Mouse (Mus musculus) liver, embryonic 16.5 days (tissue): ENCODE data around the gene Lins1. TPM values are rescaled to one million over a fixed set of nuclear protein-coding genes. Genes with fewer than 3 reads are reported as not detected.

Experiments
- ATAC-seq: fragments of 200-750 bp; cut with Nextera tagmentation; 2 replicates; pipeline ENCODE4 v1.8.0; 2017; ENCODE audit warnings: low read depth, mild to moderate bottlenecking, moderate number of reproducible peaks, moderate library complexity
- H3K27ac ChIP-seq: fragments of 300-500 bp; sonication (generic); 2 replicates; pipeline ENCODE4 v1.5.1; 2014; ENCODE audit warnings: mild to moderate bottlenecking, low read length
- H3K27me3 ChIP-seq: fragments of 300-500 bp; sonication (generic); 2 replicates; pipeline ENCODE4 v1.6.1; 2014; ENCODE audit warnings: low read depth, low read length, mixed read lengths; ENCODE audit not compliant: control insufficient read depth, insufficient read depth
- H3K36me3 ChIP-seq: fragments of 300-500 bp; sonication (generic); 2 replicates; pipeline ENCODE4 v1.6.1; 2014; ENCODE audit warnings: mild to moderate bottlenecking; ENCODE audit not compliant: control insufficient read depth, insufficient read depth
- H3K4me1 ChIP-seq: fragments of 300-500 bp; sonication (generic); 2 replicates; pipeline ENCODE4 v1.6.1; 2014; ENCODE audit warnings: low read depth, low read length, mixed read lengths; ENCODE audit not compliant: control insufficient read depth
- H3K4me2 ChIP-seq: fragments of 300-500 bp; sonication (generic); 2 replicates; pipeline ENCODE4 v1.6.1; 2014; ENCODE audit warnings: low read depth, low read length, mixed read lengths
- H3K4me3 ChIP-seq: fragments of 300-500 bp; sonication (generic); 2 replicates; pipeline ENCODE4 v1.5.1; 2014; ENCODE audit warnings: low read depth, mild to moderate bottlenecking, low read length
- H3K9ac ChIP-seq: fragments of 300-500 bp; sonication (generic); 2 replicates; pipeline ENCODE4 v1.6.1; 2014; ENCODE audit warnings: low read depth, low read length
- H3K9me3 ChIP-seq: fragments of 300-500 bp; sonication (generic); replicated peaks from 2 replicates; pipeline ENCODE4 v1.6.1; 2016; ENCODE audit warnings: low read length; ENCODE audit not compliant: control insufficient read depth
- whole genome bisulfite sequencing: fragments of 180-500 bp; shearing (Covaris S2); extraction: QIAGEN DNeasy Blood & Tissue Kit; methylation state at CpG from one replicate; pipeline ENCODE4 v1.1.7; 2014; ENCODE audit not compliant: insufficient replicate concordance; 5-methylcytosine and 5-hydroxymethylcytosine counted together
- polyA plus RNA-seq: library from polyadenylated mRNA; unstranded; fragments of >200 nt; fragmentation: Nextera tagmentation; extraction: Ambion mirVana; gene quantifications from 2 replicates; pipeline ENCODE4 v1.2.1, GENCODE M21; 2015

The Lins1 gene
- polyA plus RNA-seq, 1 experiment from 2014 or later = 2.9 TPM

- WGBS = 68% methylated on average over 3 of the region's 3 CpGs
- no peak for ATAC-seq
- Histone ChIP-seq H3K4me3 (no peak overlapping the region), H3K9me3 (no peaks in the 10 kb centered on the region), H3K4me2 (no peak overlapping the region), H3K27me3 (no peaks in the 10 kb centered on the region), H3K4me1 (no peaks in the 10 kb centered on the region), H3K36me3 (no peaks in the 10 kb centered on the region), H3K9ac (no peak overlapping the region), H3K27ac (no peak overlapping the region)
These were observed 14.9 kb downstream of the Lins1 start for GRCm38 (mm10) chr7:66704631-66705030.

DNA sequence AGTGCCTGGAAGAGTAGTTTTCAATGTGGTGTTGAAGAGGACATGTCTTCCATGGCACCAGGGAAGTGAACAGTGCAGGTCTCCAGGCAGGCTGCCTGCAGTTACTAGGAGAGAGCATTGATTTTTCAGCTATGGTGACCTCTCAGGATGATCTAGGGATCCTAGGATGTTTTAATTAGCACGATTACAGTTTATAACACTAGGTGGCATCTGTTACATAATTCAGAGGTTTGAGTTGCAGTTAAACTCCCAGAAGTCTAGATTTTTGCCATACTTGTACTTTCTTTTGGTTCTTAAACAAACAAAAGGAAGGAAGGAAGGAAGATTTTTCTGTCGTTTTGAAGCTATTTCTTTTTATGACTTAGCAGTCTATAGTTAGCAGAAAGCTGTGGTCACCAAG is 21.5 kb downstream of the Lins1 start:
- ATAC-seq = no peak
- Histone ChIP-seq H3K9me3 (no peaks in the 10 kb centered on the region), H3K4me3 (no peak overlapping the region), H3K36me3 (no peaks in the 10 kb centered on the region; the same call in 1 of the 2 replicates), H3K4me2 (no peak overlapping the region), H3K27ac (no peak overlapping the region), H3K9ac (no peak overlapping the region), H3K27me3 (no peaks in the 10 kb centered on the region), H3K4me1 (no peaks in the 10 kb centered on the region)
- WGBS = 38% methylated on average over 2 of the region's 2 CpGs

DNA sequence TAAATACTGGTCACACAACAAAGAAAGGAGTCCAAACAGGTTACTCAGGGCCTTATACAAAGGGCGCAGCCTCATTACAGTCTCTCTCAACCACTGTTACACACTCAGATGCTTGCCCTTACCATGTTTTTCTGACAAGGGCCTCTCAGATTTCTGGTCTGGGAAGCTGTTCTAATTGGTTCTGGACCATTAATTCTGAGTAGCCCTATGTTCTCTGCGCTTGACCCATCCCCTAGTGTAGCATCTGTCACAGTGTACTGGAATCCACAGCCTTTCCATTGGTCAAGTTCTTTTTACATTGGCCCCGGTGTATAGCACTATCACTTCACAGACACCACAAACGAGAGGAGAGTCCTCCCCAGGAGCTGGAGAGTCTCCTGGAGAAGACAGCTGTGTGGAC is 34.8 kb downstream of the Lins1 start:
- no peak overlapping the region for H3K27ac ChIP-seq
- H3K4me3 ChIP-seq = no peak overlapping the region
- WGBS = 69% methylated on average over 4 of the region's 4 CpGs
- H3K27me3 ChIP-seq = no peaks in the 10 kb centered on the region
- no peak for ATAC-seq
- no peak overlapping the region for H3K9ac ChIP-seq
- H3K4me1 ChIP-seq = no peaks in the 10 kb centered on the region
- no peak overlapping the region for H3K4me2 ChIP-seq
- no peaks in the 10 kb centered on the region for H3K9me3 ChIP-seq
- H3K36me3 ChIP-seq = no peaks in the 10 kb centered on the region

DNA sequence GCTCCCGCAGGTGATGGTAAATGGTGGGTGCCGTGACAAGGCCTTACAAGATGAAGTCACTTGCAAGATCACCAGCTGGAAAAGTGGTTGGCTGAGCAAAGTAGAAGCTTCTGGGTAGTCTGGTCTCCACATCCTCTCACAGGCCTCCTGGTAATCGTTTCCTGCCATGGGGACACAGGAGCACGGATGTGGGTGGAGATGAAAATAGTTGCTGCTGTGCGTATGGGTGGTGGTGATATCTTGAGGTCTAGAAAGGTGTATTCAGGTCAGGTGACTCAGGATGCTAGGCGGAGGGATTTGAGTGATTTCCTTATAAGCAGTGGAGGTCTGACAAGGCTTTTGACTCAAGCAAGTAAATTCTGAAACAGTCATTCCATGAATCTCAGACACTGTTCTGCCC is 35.3 kb downstream of the Lins1 start:
- H3K4me3 ChIP-seq = no peak overlapping the region
- H3K4me2 ChIP-seq = no peak overlapping the region
- 70% methylated on average over 6 of the region's 6 CpGs for WGBS
- H3K9ac ChIP-seq = no peak overlapping the region
- no peaks in the 10 kb centered on the region for H3K27me3 ChIP-seq
- H3K27ac ChIP-seq = no peak overlapping the region
- H3K36me3 ChIP-seq = no peaks in the 10 kb centered on the region
- H3K9me3 ChIP-seq = no peaks in the 10 kb centered on the region
- H3K4me1 ChIP-seq = no peaks in the 10 kb centered on the region
- ATAC-seq = no peak

DNA sequence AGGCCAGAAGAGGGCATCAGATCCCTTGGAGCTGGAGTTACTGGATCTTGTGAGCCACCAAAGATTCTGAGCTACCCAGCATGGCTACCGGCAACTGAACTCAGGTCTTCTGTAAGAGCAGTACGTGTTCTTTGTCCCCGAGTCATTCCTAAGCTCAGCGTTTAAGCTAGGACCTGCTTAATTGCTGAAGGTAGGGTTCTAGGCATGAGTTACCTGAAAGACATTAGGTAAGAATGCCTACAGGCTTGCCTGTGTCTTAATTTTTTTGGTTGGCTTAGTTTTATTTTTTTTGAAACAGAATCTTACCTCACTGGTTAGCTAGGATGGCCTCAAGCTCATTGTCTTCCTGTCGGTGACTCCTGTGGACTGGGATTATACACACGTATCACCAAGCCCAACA is 38.4 kb downstream of the Lins1 start:
- Histone ChIP-seq H3K4me1 (no peaks in the 10 kb centered on the region), H3K9ac (no peak overlapping the region), H3K4me3 (no peak overlapping the region), H3K36me3 (no peaks in the 10 kb centered on the region), H3K27ac (no peak overlapping the region), H3K4me2 (no peak overlapping the region), H3K27me3 (no peaks in the 10 kb centered on the region), H3K9me3 (no peaks in the 10 kb centered on the region)
- no peak for ATAC-seq
- WGBS = 82% methylated on average over 6 of the region's 6 CpGs

GRCm38 (mm10) chr7:66729232-66729631 is 39.5 kb downstream of the Lins1 start:
- WGBS = 63% methylated on average over 2 of the region's 2 CpGs
- Histone ChIP-seq H3K36me3 (no peaks in the 10 kb centered on the region), H3K9ac (no peak overlapping the region), H3K4me3 (no peak overlapping the region), H3K4me2 (no peak overlapping the region), H3K4me1 (no peaks in the 10 kb centered on the region), H3K27ac (no peak overlapping the region), H3K27me3 (no peaks in the 10 kb centered on the region), H3K9me3 (no peaks in the 10 kb centered on the region)
- ATAC-seq = no peak

DNA sequence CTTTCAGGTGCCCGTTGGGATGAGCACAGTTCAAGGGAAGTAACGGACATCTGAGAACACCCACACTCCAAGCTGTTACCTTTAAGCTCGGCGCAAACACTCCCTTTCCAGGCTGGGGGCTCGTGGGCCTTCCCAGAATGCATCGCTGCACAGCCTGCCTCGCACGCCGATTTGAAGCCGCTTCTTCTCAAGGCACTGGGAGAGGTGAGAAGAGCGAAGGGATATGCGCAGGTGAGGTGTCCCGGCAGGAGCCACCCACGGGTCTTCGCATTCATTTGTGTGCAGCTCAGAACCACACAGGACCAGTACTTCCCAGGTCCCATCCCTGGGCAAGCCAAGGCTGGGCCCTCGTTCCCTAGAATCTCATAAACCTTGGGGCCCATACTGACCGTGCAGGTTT is 43.7 kb downstream of the Lins1 start:
- H3K27me3 ChIP-seq = no peaks in the 10 kb centered on the region
- no peak for ATAC-seq
- no peaks in the 10 kb centered on the region for H3K4me1 ChIP-seq
- H3K9me3 ChIP-seq = no peaks in the 10 kb centered on the region
- 77% methylated on average over 17 of the region's 17 CpGs for WGBS
- no peak overlapping the region for H3K4me3 ChIP-seq
- H3K27ac ChIP-seq = no peak overlapping the region
- H3K36me3 ChIP-seq = no peaks in the 10 kb centered on the region
- no peak overlapping the region for H3K9ac ChIP-seq
- H3K4me2 ChIP-seq = no peak overlapping the region

- 81% methylated on average over 11 of the region's 11 CpGs for WGBS
These were observed 44.2 kb downstream of the Lins1 start for GRCm38 (mm10) chr7:66733882-66734281.

GRCm38 (mm10) chr7:66734466-66734865 is 44.8 kb downstream of the Lins1 start:
- ATAC-seq = no peak
- Histone ChIP-seq H3K4me1 (no peaks in the 10 kb centered on the region), H3K9me3 (no peaks in the 10 kb centered on the region), H3K9ac (no peak overlapping the region), H3K27ac (no peak overlapping the region), H3K27me3 (no peaks in the 10 kb centered on the region), H3K4me2 (no peak overlapping the region), H3K36me3 (no peaks in the 10 kb centered on the region), H3K4me3 (no peak overlapping the region)
- WGBS = 83% methylated on average over 4 of the region's 4 CpGs

More at GRCm38 (mm10) chr7:66733882-66734281, 44.2 kb downstream of the Lins1 start:
- no peaks in the 10 kb centered on the region for H3K36me3 ChIP-seq
- no peaks in the 10 kb centered on the region for H3K9me3 ChIP-seq
- no peaks in the 10 kb centered on the region for H3K4me1 ChIP-seq
- H3K9ac ChIP-seq = no peak overlapping the region
- no peak overlapping the region for H3K4me2 ChIP-seq
- no peak for ATAC-seq
- no peak overlapping the region for H3K27ac ChIP-seq
- H3K27me3 ChIP-seq = no peaks in the 10 kb centered on the region
- no peak overlapping the region for H3K4me3 ChIP-seq

GRCm38 (mm10) chr7:66734993-66735392 is 45.3 kb downstream of the Lins1 start:
- 59% methylated on average over 6 of the region's 6 CpGs for WGBS
- Histone ChIP-seq H3K36me3 (no peaks in the 10 kb centered on the region), H3K9ac (no peak overlapping the region), H3K27ac (no peak overlapping the region), H3K4me1 (no peaks in the 10 kb centered on the region), H3K9me3 (no peaks in the 10 kb centered on the region), H3K4me3 (no peak overlapping the region), H3K4me2 (no peak overlapping the region), H3K27me3 (no peaks in the 10 kb centered on the region)
- ATAC-seq = no peak
